ENCODE assay signal across 9 mouse cellular contexts in the genomic region with DNA sequence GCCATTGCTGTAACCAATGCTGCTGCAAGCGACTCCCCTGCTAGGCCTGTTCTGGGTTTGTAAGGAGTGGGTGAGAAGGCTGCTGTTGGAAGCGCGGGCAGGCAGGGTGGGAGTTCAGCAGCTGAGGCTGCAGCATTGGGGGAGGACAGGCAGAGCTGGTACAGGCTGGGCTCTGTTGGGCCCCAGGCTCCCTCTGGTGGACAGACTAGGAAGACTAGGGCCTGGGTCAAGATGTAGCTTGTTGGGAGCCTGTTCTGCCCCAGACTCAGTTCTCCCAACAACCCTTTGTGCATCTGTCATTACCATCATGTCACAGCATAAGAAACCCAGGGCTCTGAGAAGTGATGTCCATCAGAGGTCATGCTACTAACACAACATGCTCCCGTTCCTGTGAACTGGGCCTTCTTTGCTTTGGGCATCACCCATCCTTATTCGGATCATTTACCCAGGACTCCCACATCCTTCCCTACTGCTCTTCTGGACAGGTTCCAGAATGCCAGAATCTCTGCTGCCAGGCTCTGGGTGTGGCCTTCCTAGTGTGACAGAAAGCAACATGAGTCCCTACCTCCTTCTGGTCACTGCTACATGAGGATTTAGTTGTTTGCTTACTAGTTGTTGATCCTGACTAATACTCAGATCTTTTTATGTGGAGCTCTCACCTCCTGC. TPM values are rescaled to one million over a fixed set of nuclear protein-coding genes. Genes with fewer than 3 reads are reported as not detected.
DNase-seq lines count a peak whose midpoint lies in the region; ATAC-seq and TF ChIP-seq lines count a peak whose summit lies in the region.
"Had no signal": no experiment of that assay in that cellular context is flagged by ENCODE, and none has a peak within 500 bp of the region (broad histone marks: within the 10 kb centered on the region; RNA-seq: fewer than 3 reads in every experiment).

No protein-coding gene starts in this region.

- no peaks in the 10 kb centered on the region for H3K4me1 ChIP-seq in ES-E14 (ENCODE audit: control insufficient read depth in 2 of 2, insufficient read depth in 2 of 2, low read length in 2 of 2, poor library complexity in 1 of 2)
- peaks cover 18% of the 10 kb centered on the region for H3K4me1 ChIP-seq in forebrain, embryonic 15.5 days
- H3K4me1 ChIP-seq in hindbrain, embryonic 10.5 days (replicated peaks) = peaks cover 9% of the 10 kb centered on the region; the same call in 1 of the 2 replicates
- H3K4me1 ChIP-seq in lung, postnatal 0 days (ENCODE audit: insufficient read depth, low read depth, low read length) = no peaks in the 10 kb centered on the region; the same call in 1 of the 2 replicates

- peaks cover 12% of the 10 kb centered on the region for H3K27me3 ChIP-seq in forebrain, embryonic 15.5 days
- peaks cover 97% of the 10 kb centered on the region for H3K27me3 ChIP-seq in hindbrain, embryonic 10.5 days (ENCODE audit: insufficient read depth, poor library complexity, severe bottlenecking)
- no peaks in the 10 kb centered on the region for H3K27me3 ChIP-seq in lung, postnatal 0 days (replicated peaks; ENCODE audit: insufficient read depth, low read length)

- H3K4me3 ChIP-seq in ES-E14 (ENCODE audit: insufficient read depth in 1 of 2, low read depth in 1 of 2, low read length in 2 of 2, poor library complexity in 1 of 2, severe bottlenecking in 1 of 2) = no peak overlapping the region
- peak overlapping the region; percentile 15 for H3K4me3 ChIP-seq in forebrain, embryonic 15.5 days
- H3K4me3 ChIP-seq in hindbrain, embryonic 10.5 days = no peak overlapping the region
- no peak overlapping the region for H3K4me3 ChIP-seq in lung, postnatal 0 days (ENCODE audit: low read depth, low read length)
- H3K4me3 ChIP-seq: erythroblast, embryonic 14.5 days had no signal

- no peak for TF ChIP-seq EP300 in lung, postnatal 0 days (IDR thresholded peaks at IDR 0.05)

- TF ChIP-seq CTCF in lung, postnatal 0 days (IDR thresholded peaks at IDR 0.05) = peak; percentile 81

- DNase-seq in ES-E14 (ENCODE audit: low read depth, low spot score) = peak; percentile 24
- DNase-seq in cerebellum, adult 18-20 months = peak; percentile 78 to 80
- peak; percentile 67 for DNase-seq in hindbrain, embryonic 10.5 days (ENCODE audit: low spot score)
- peak; percentile 66 for DNase-seq in layer of hippocampus, adult 9-11 months
- peak; percentile 53 for DNase-seq in lung, postnatal 0 days (ENCODE audit: low spot score)
- DNase-seq in ovary, postnatal 36 days (ENCODE audit: low spot score) = peak; percentile 58
- DNase-seq in thymus, postnatal 4 days = peak; percentile 67

- no peak overlapping the region for H3K9ac ChIP-seq in ES-E14 (ENCODE audit: insufficient read depth, low read depth, low read length, poor library complexity, severe bottlenecking)
- H3K9ac ChIP-seq in forebrain, embryonic 15.5 days (replicated peaks) = no peak overlapping the region
- no peak overlapping the region for H3K9ac ChIP-seq in lung, postnatal 0 days (replicated peaks; ENCODE audit: low read depth)

- H3K9me3 ChIP-seq in ES-E14 (ENCODE audit: control insufficient read depth, insufficient read depth, low read depth, low read length) = no peaks in the 10 kb centered on the region
- no peaks in the 10 kb centered on the region for H3K9me3 ChIP-seq in forebrain, embryonic 15.5 days
- H3K9me3 ChIP-seq in hindbrain, embryonic 10.5 days = no peaks in the 10 kb centered on the region
- no peaks in the 10 kb centered on the region for H3K9me3 ChIP-seq in lung, postnatal 0 days (ENCODE audit: low read length)

- no peaks in the 10 kb centered on the region for H3K36me3 ChIP-seq in ES-E14 (ENCODE audit: control insufficient read depth, insufficient read depth, low read length, poor library complexity, severe bottlenecking)
- no peaks in the 10 kb centered on the region for H3K36me3 ChIP-seq in forebrain, embryonic 15.5 days
- no peaks in the 10 kb centered on the region for H3K36me3 ChIP-seq in hindbrain, embryonic 10.5 days
- no peaks in the 10 kb centered on the region for H3K36me3 ChIP-seq in lung, postnatal 0 days (ENCODE audit: insufficient read depth, low read length)

- WGBS in forebrain, embryonic 15.5 days = 32% methylated on average over 5 of the region's 5 CpGs
- WGBS in hindbrain, embryonic 10.5 days = 31% methylated on average over 5 of the region's 5 CpGs
- WGBS in lung, postnatal 0 days = 37% methylated on average over 5 of the region's 5 CpGs

- ATAC-seq in forebrain, embryonic 15.5 days (replicated peaks) = peak; percentile 76
- ATAC-seq in lung, postnatal 0 days = peak; percentile 76

- no peak overlapping the region for H3K27ac ChIP-seq in ES-E14 (ENCODE audit: insufficient read depth, low read depth, low read length, poor library complexity, severe bottlenecking)
- H3K27ac ChIP-seq in forebrain, embryonic 15.5 days (replicated peaks) = no peak overlapping the region
- no peak overlapping the region for H3K27ac ChIP-seq in hindbrain, embryonic 10.5 days
- no peak overlapping the region for H3K27ac ChIP-seq in lung, postnatal 0 days (ENCODE audit: low read length)

- in situ Hi-C loops in ES-E14 (cut with MboI; ENCODE audit: low sequenced_read_pairs in 2 of 2, unreplicated experiment in 2 of 2) = no loop called here

- peak overlapping the region; percentile 24 for H3K4me2 ChIP-seq in forebrain, embryonic 15.5 days (replicated peaks)
- H3K4me2 ChIP-seq in lung, postnatal 0 days (replicated peaks; ENCODE audit: low read depth, low read length) = no peak overlapping the region

TF ChIP-seq in ES-E14, 5 proteins besides CTCF, POLR2A, EP300 and RAD21:
- TF ChIP-seq ZNF384 (IDR thresholded peaks at IDR 0.05; ENCODE audit: low read depth, low read length) (no peak), ZC3H11A (IDR thresholded peaks at IDR 0.05; ENCODE audit: borderline replicate concordance, low read depth, low read length) (peak; percentile 50; the same call in 1 of the 2 replicates)
TF ChIP-seq in ES-E14: peak in this region for 1.

RNA-seq across cellular contexts. Expression of a gene that starts 3.5 kb away (rescaled TPM):
- 1.2 and 1.3 TPM in 2 replicates for total RNA-seq in ES-E14 (2012; rRNA removed)
- polyA plus RNA-seq in forebrain, embryonic 15.5 days (2015; fragmentation: Nextera tagmentation; extraction: Ambion mirVana) = 3.6 and 5.1 TPM in 2 replicates
- 0.88 and 1.9 TPM in 2 replicates for polyA plus RNA-seq in hindbrain, embryonic 10.5 days (2016; fragmentation: Nextera tagmentation; extraction: Ambion mirVana)
- polyA plus RNA-seq in lung, postnatal 0 days (2015; fragmentation: Nextera tagmentation; extraction: Ambion mirVana) = 4.0 and 4.3 TPM in 2 replicates

Comparison
In these comparisons a context has a peak if more than half of its experiments do, and no peak if none do; other contexts are left out.
1. DNase-seq: peak in every context shown above with its lines; median percentile 79 in cerebellum, adult 18-20 months; 67 in hindbrain, embryonic 10.5 days; 67 in thymus, postnatal 4 days; 66 in layer of hippocampus, adult 9-11 months; 58 in ovary, postnatal 36 days; 53 in lung, postnatal 0 days; 24 in ES-E14.